Mouse (Mus musculus): ENCODE measurements at regions not wholly inside any gene's neighbourhood (a gene's known extent, or its start where the extent isn't known, plus 50 kb on each side); places are given as distances from the start of the nearest gene placed in this dataset.

- no peak for TF ChIP-seq POLR2A (IDR thresholded peaks at IDR 0.05; ENCODE audit: insufficient read depth, low read depth, low read length)
- TF ChIP-seq CTCF (IDR thresholded peaks at IDR 0.05; ENCODE audit: insufficient read depth, low read depth, low read length): no peak
These were observed 181.3 kb upstream of the Ttc29 start for GRCm38 (mm10) chr8:78031811-78032210.

All from olfactory bulb, adult 2 months (tissue).